Mouse (Mus musculus) layer of hippocampus, postnatal 10 days (tissue): ENCODE data around the gene Mgat4c. TPM values are rescaled to one million over a fixed set of nuclear protein-coding genes. Genes with fewer than 3 reads are reported as not detected.

ENCODE experiments used
- microRNA-seq, 2 experiments: library from miRNA; unstranded; fragments of <30 nt; microRNA quantifications; one replicate each; pipeline ENCODE4 v1.2.0; 2021
- total RNA-seq, 2 experiments: library from RNA; stranded (reverse); gene quantifications; 2 replicates each; pipeline ENCODE4 v1.2.3; 2021

Mgat4c gene
- total RNA-seq, 2 experiments from 2014 or later, result 38.0 to 39.8 TPM

Small RNA genes lying within 50 kb of the gene (microRNA-seq; reads per million reads assigned to microRNA genes)
- 223 to 382 reads per million in 2 experiments for gene Mir3059
